Mouse (Mus musculus) CH12.LX (cell line): ENCODE results near the gene Nav3. TPM values are rescaled to one million over a fixed set of nuclear protein-coding genes. Genes with fewer than 3 reads are reported as not detected.

Experiments used
- DNase-seq: peaks from one replicate; pipeline ENCODE4 v3.0.0-alpha.2; 2013; ENCODE audit errors: extremely low read depth
- H3K27ac ChIP-seq: 2 replicates; pipeline ENCODE4 v1.5.1; 2012; ENCODE audit warnings: low read depth, mild to moderate bottlenecking, control low read depth, moderate library complexity; ENCODE audit not compliant: insufficient read depth
- H3K27me3 ChIP-seq: replicated peaks from 2 replicates; pipeline ENCODE3; 2012; ENCODE audit warnings: inconsistent platforms
- H3K36me3 ChIP-seq, 2 experiments: replicated peaks in 1 of 2; 2 replicates each; pipeline versions ENCODE3 to v1.6.1; 2012; ENCODE audit warnings: inconsistent platforms in 1 of 2, low read length in 1 of 2, mild to moderate bottlenecking in 1 of 2, mixed read lengths in 1 of 2, moderate library complexity in 1 of 2; ENCODE audit not compliant: control insufficient read depth in 1 of 2, insufficient read depth in 1 of 2
- H3K4me1 ChIP-seq, 2 experiments: 2 replicates each; pipeline ENCODE4 v1.6.1; 2012; ENCODE audit warnings: inconsistent platforms in 1 of 2, moderate library complexity in 1 of 2; ENCODE audit not compliant: insufficient read depth in 2 of 2, control insufficient read depth in 1 of 2
- H3K4me2 ChIP-seq: 2 replicates; pipeline ENCODE4 v1.6.1; 2012; ENCODE audit warnings: low read depth, mild to moderate bottlenecking, control low read depth; ENCODE audit not compliant: poor library complexity, insufficient read depth, severe bottlenecking
- H3K4me3 ChIP-seq, 3 experiments: fragments of 150-350 bp in 1 of 3; sonication (generic) in 1 of 3; replicated peaks in 1 of 3; 2 replicates each; pipeline versions ENCODE3 to v1.5.1; 2011 to 2012; ENCODE audit warnings: low read depth in 2 of 3, low read length in 2 of 3, mild to moderate bottlenecking in 2 of 3, moderate library complexity in 2 of 3, control low read depth in 1 of 3, improper control_type of control experiment in 1 of 3, inconsistent platforms in 1 of 3, mixed read lengths in 1 of 3; ENCODE audit not compliant: poor library complexity in 1 of 3
- H3K79me2 ChIP-seq: replicated peaks from 2 replicates; pipeline ENCODE4 v1.6.1; 2012; ENCODE audit warnings: mild to moderate bottlenecking, moderate library complexity; ENCODE audit not compliant: control insufficient read depth, poor library complexity, insufficient read depth, severe bottlenecking; ENCODE audit errors: extremely low read depth
- H3K9ac ChIP-seq: 2 replicates; pipeline ENCODE4 v1.6.1; 2012; ENCODE audit warnings: low read depth, mild to moderate bottlenecking, control low read depth, moderate library complexity; ENCODE audit not compliant: insufficient read depth
- H3K9me3 ChIP-seq: replicated peaks from 2 replicates; pipeline ENCODE3; 2012; ENCODE audit warnings: low read length, inconsistent platforms, mixed read lengths
- CHD1 ChIP-seq: IDR thresholded peaks from 2 replicates; pipeline ENCODE4 v1.6.1; 2012; ENCODE audit warnings: low read depth, low read length, improper control_type of control experiment, inconsistent platforms
- CTCF ChIP-seq, 2 experiments: IDR thresholded peaks in 1 of 2; conservative IDR thresholded peaks in 1 of 2; 2 replicates each; pipeline ENCODE4 v1.5.1; 2011 to 2012; ENCODE audit warnings: low read depth in 2 of 2, low read length in 2 of 2, improper control_type of control experiment in 1 of 2, inconsistent platforms in 1 of 2, mild to moderate bottlenecking in 1 of 2, moderate library complexity in 1 of 2
- ETS1 ChIP-seq: conservative IDR thresholded peaks from 2 replicates; pipeline ENCODE4 v1.6.1; 2012; ENCODE audit warnings: low read depth, mild to moderate bottlenecking, inconsistent platforms, low read length, improper control_type of control experiment, moderate library complexity
- HCFC1 ChIP-seq: IDR thresholded peaks from 2 replicates; pipeline ENCODE4 v1.6.1; 2012; ENCODE audit warnings: low read depth, mild to moderate bottlenecking, inconsistent platforms, low read length, improper control_type of control experiment
- JUND ChIP-seq: conservative IDR thresholded peaks from 2 replicates; pipeline ENCODE4 v1.6.1; 2011; ENCODE audit warnings: low read depth, low read length, improper control_type of control experiment
- MAZ ChIP-seq: IDR thresholded peaks from 2 replicates; pipeline ENCODE4 v1.6.1; 2012; ENCODE audit warnings: low read depth, mild to moderate bottlenecking, inconsistent platforms, low read length, improper control_type of control experiment, moderate library complexity
- MEF2A ChIP-seq: IDR thresholded peaks from 2 replicates; pipeline ENCODE4 v1.6.1; 2014; ENCODE audit warnings: low read depth, mild to moderate bottlenecking, inconsistent platforms, low read length, improper control_type of control experiment, borderline replicate concordance
- MXI1 ChIP-seq: IDR thresholded peaks from 2 replicates; pipeline ENCODE4 v1.6.1; 2011; ENCODE audit warnings: mild to moderate bottlenecking, low read depth, low read length, improper control_type of control experiment
- MYC ChIP-seq: IDR thresholded peaks from 2 replicates; pipeline ENCODE4 v1.6.1; 2011; ENCODE audit warnings: low read depth, mild to moderate bottlenecking, improper control_type of control experiment, low read length
- NELFE ChIP-seq: IDR thresholded peaks from 2 replicates; pipeline ENCODE4 v1.6.1; 2011; ENCODE audit warnings: low read depth, low read length, improper control_type of control experiment
- PAX5 ChIP-seq: IDR thresholded peaks from 2 replicates; pipeline ENCODE4 v1.6.1; 2012; ENCODE audit warnings: low read length, inconsistent platforms, mixed read lengths
- POLR2AphosphoS2 ChIP-seq: IDR thresholded peaks from 2 replicates; pipeline ENCODE4 v1.6.1; 2011; ENCODE audit warnings: low read depth, low read length, improper control_type of control experiment
- RAD21 ChIP-seq: IDR thresholded peaks from 2 replicates; pipeline ENCODE4 v1.6.1; 2011; ENCODE audit warnings: low read depth, mild to moderate bottlenecking, low read length, improper control_type of control experiment, moderate library complexity
- SIN3A ChIP-seq: IDR thresholded peaks from 2 replicates; pipeline ENCODE4 v1.6.1; 2012; ENCODE audit warnings: low read length, improper control_type of control experiment, inconsistent platforms
- UBTF ChIP-seq: IDR thresholded peaks from 2 replicates; pipeline ENCODE4 v1.6.1; 2012; ENCODE audit warnings: low read depth, mild to moderate bottlenecking, inconsistent platforms, low read length, improper control_type of control experiment, moderate library complexity
- USF2 ChIP-seq: conservative IDR thresholded peaks from 2 replicates; pipeline ENCODE4 v1.6.1; 2011; ENCODE audit warnings: low read depth, low read length, improper control_type of control experiment
- dilution Hi-C: fragments of 300-500 bp; cut with MboI; formaldehyde crosslinking; loops from 2 replicates; pipeline ENCODE4 v1.14.3; 2020; ENCODE audit warnings: low sequenced_read_pairs; ENCODE audit not compliant: extremely low pct_unique_long_range_greater_than_20kb, extremely low pct_ligation_motif_present
- in situ Hi-C: fragments of 300-500 bp; cut with MboI; formaldehyde crosslinking; loops from 3 replicates; pipeline ENCODE4 v1.14.3; 2019; ENCODE audit warnings: low sequenced_read_pairs, low pct_ligation_motif_present, low pct_unique_long_range_greater_than_20kb, mixed read lengths
- polyA plus RNA-seq: library from polyadenylated mRNA; unstranded; fragments of >175 nt; gene quantifications from 2 replicates; pipeline ENCODE4 v1.2.1, GENCODE M21; 2012; ENCODE audit warnings: low read depth; ENCODE audit not compliant: insufficient read length
- total RNA-seq, 2 experiments: library from RNA; depleted of rRNA; stranded (reverse); fragments of 300-350 nt in 1 of 2; fragments of >200 nt in 1 of 2; gene quantifications; 2 replicates each; pipeline ENCODE4 v1.2.3; 2012 to 2014

The Nav3 gene
- total and polyA plus RNA-seq, 3 experiments: 0.03 TPM; not detected in 2

DNA sequence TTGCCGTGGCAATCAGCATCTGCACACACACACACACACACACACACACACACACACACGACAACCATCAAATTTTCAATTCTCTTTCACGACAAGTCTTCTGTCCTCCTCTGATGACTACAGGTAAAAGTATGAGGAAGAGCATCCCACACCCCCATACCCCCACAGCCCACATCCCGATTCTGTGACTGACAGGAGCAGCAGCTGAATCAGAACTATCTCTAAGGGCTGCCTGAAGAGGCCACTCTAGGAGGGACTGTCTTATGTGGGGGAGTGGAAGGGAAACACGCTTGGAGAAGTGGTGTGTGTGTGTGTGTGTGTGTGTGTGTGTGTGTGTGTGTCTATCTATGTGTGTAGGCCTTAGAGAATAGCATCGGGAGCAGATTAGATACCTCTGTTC is 352.7 kb downstream of the Nav3 start:
- in situ Hi-C loops: no loop called here
- H3K4me1 ChIP-seq: no peaks in the 10 kb centered on the region
- TF ChIP-seq MAZ (no peak), CHD1 (no peak), MYC (no peak), HCFC1 (no peak), RAD21 (no peak)
- TF ChIP-seq, all 38 proteins: peak for 0
- H3K9me3 ChIP-seq: peaks cover 27% of the 10 kb centered on the region
- H3K36me3 ChIP-seq: no peaks in the 10 kb centered on the region
- H3K4me3 ChIP-seq: no peak overlapping the region
- H3K4me2 ChIP-seq: no peak overlapping the region
- dilution Hi-C loops: no loop called here
- no peak for DNase-seq
- no peak overlapping the region for H3K9ac ChIP-seq
- no peaks in the 10 kb centered on the region for H3K79me2 ChIP-seq
- no peaks in the 10 kb centered on the region for H3K27me3 ChIP-seq
- no peak overlapping the region for H3K27ac ChIP-seq

DNA sequence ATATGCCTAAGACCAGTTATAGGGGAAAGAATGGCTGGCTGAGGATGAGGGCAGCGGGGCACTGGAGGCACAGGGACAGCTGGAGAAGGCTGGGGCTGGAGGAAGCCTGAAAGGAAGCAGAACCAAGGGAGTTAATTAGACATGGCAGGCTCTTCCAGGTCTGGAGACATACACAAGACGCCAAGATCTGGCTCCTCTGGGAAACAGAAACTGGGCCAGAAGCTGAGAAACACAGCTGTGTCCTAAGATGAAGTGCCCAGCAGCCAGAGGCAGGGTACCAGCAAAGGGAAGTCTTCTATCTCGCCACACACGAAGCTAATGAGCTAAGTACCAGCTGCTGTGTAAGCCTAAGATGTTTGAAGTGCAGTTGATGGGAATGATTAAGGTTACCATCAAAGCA is 353.8 kb downstream of the Nav3 start:
- H3K9me3 ChIP-seq: peaks cover 31% of the 10 kb centered on the region
- no peak for DNase-seq
- no peak overlapping the region for H3K27ac ChIP-seq
- dilution Hi-C loops: no loop called here
- H3K4me3 ChIP-seq: no peak overlapping the region
- in situ Hi-C loops: no loop called here
- no peaks in the 10 kb centered on the region for H3K36me3 ChIP-seq
- no peaks in the 10 kb centered on the region for H3K4me1 ChIP-seq
- no peaks in the 10 kb centered on the region for H3K79me2 ChIP-seq
- no peaks in the 10 kb centered on the region for H3K27me3 ChIP-seq
- H3K9ac ChIP-seq: no peak overlapping the region
- H3K4me2 ChIP-seq: no peak overlapping the region
- TF ChIP-seq UBTF (no peak), JUND (no peak), MXI1 (no peak), ETS1 (no peak)

DNA sequence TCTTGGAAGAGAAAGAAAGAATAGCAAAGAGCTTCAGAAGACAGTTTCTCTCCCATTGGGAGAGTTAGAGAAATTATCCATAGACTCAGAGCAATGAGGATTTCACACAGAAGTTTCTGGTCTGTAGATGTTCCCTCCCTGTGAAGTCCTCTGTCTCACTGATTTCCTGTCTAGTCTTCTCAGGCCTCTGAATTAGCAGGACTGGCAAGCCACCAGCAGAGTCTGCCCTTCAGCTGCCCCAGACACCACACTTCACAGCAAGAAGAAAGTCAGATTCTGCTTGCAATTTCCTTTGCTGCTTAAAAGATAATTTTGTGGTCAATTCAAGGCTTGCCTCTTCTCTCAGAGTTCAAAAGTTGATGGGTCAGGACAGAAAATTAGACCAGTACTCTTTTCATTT is 361.6 kb downstream of the Nav3 start:
- no peak for DNase-seq
- H3K27me3 ChIP-seq: no peaks in the 10 kb centered on the region
- TF ChIP-seq PAX5: no peak
- no peak for TF ChIP-seq NELFE
- no peak for TF ChIP-seq CTCF (conservative IDR thresholded peaks at IDR 0.05 in 1 of 2, IDR thresholded peaks at IDR 0.05 in 1 of 2; ENCODE audit: low read depth in 2 of 2, low read length in 2 of 2)
- TF ChIP-seq POLR2AphosphoS2: no peak
- no peak for TF ChIP-seq MAZ
- TF ChIP-seq SIN3A: no peak
- TF ChIP-seq MEF2A: no peak
- TF ChIP-seq USF2: no peak
- peaks cover 33% of the 10 kb centered on the region for H3K9me3 ChIP-seq
- H3K79me2 ChIP-seq: no peaks in the 10 kb centered on the region
- H3K27ac ChIP-seq: no peak overlapping the region
- in situ Hi-C loops (no loop called here), dilution Hi-C loops (no loop called here)
- H3K4me1 ChIP-seq: no peaks in the 10 kb centered on the region
- H3K4me2 ChIP-seq: no peak overlapping the region
- H3K4me3 ChIP-seq: no peak overlapping the region
- no peaks in the 10 kb centered on the region for H3K36me3 ChIP-seq
- no peak overlapping the region for H3K9ac ChIP-seq
